Comparison of ENCODE assay signal across 8 mouse cellular contexts in genomic region chr3:40531286-40532141, GRCm38 (mm10). TPM values are rescaled to one million over a fixed set of nuclear protein-coding genes. Genes with fewer than 3 reads are reported as not detected.
DNase-seq lines count a peak whose midpoint lies in the region; ATAC-seq and TF ChIP-seq lines count a peak whose summit lies in the region.

Intu (plus strand) TSS chr3:40531286.

- H3K4me1 ChIP-seq in thymus, adult 2 months (replicated peaks; ENCODE audit: control insufficient read depth, insufficient read depth, low read length), result peaks cover 5% of the 10 kb centered on the region; the same call in 1 of the 2 replicates
- H3K4me1 ChIP-seq in embryonic facial prominence, embryonic 13.5 days, result peaks cover 21% of the 10 kb centered on the region
- H3K4me1 ChIP-seq in heart, embryonic 12.5 days (replicated peaks), result peaks cover 16% of the 10 kb centered on the region
- peaks cover 7% of the 10 kb centered on the region; the same call in 1 of the 2 replicates for H3K4me1 ChIP-seq in kidney, embryonic 14.5 days (ENCODE audit: control insufficient read depth, insufficient read depth, low read length)
- peaks cover 3% of the 10 kb centered on the region for H3K4me1 ChIP-seq in liver, embryonic 16.5 days (ENCODE audit: control insufficient read depth, low read depth, low read length)

- H3K9me3 ChIP-seq in embryonic facial prominence, embryonic 13.5 days, result no peaks in the 10 kb centered on the region
- H3K9me3 ChIP-seq in heart, embryonic 12.5 days (replicated peaks), result peaks cover 3% of the 10 kb centered on the region; the same call in 1 of the 2 replicates
- no peaks in the 10 kb centered on the region for H3K9me3 ChIP-seq in kidney, embryonic 14.5 days (ENCODE audit: control insufficient read depth, low read length)
- no peaks in the 10 kb centered on the region for H3K9me3 ChIP-seq in liver, embryonic 16.5 days (replicated peaks; ENCODE audit: control insufficient read depth, low read length)

- peak; percentile 70; the same call in 1 of the 2 replicates for ATAC-seq in embryonic facial prominence, embryonic 13.5 days (ENCODE audit: insufficient number of reproducible peaks, insufficient read depth, low FRiP score, low TSS enrichment, low read depth)
- ATAC-seq in heart, embryonic 12.5 days (ENCODE audit: insufficient number of reproducible peaks, low FRiP score), result peak; percentile 87
- ATAC-seq in kidney, embryonic 14.5 days (ENCODE audit: low FRiP score, low TSS enrichment), result peak; percentile 91
- peak; percentile 74 for ATAC-seq in liver, embryonic 16.5 days (ENCODE audit: low read depth)

- peaks cover 7% of the 10 kb centered on the region; the same call in 1 of the 2 replicates for H3K27me3 ChIP-seq in thymus, adult 2 months (ENCODE audit: control insufficient read depth, insufficient read depth, low read length)
- peaks cover 60% of the 10 kb centered on the region for H3K27me3 ChIP-seq in embryonic facial prominence, embryonic 13.5 days
- peaks cover 30% of the 10 kb centered on the region for H3K27me3 ChIP-seq in heart, embryonic 12.5 days (replicated peaks)
- H3K27me3 ChIP-seq in kidney, embryonic 14.5 days (ENCODE audit: control insufficient read depth, insufficient read depth, low read length), result peaks cover 25% of the 10 kb centered on the region
- peaks cover 21% of the 10 kb centered on the region for H3K27me3 ChIP-seq in liver, embryonic 16.5 days (ENCODE audit: control insufficient read depth, insufficient read depth, low read depth, low read length)

- H3K27ac ChIP-seq in thymus, adult 2 months (ENCODE audit: control insufficient read depth, insufficient read depth, low read length), result no peak within 1 kb of the TSS
- no peak within 1 kb of the TSS for H3K27ac ChIP-seq in embryonic facial prominence, embryonic 13.5 days
- H3K27ac ChIP-seq in heart, embryonic 12.5 days (ENCODE audit: poor library complexity, severe bottlenecking), result no peak within 1 kb of the TSS
- H3K27ac ChIP-seq in kidney, embryonic 14.5 days (ENCODE audit: low read depth, low read length), result no peak within 1 kb of the TSS
- H3K27ac ChIP-seq in liver, embryonic 16.5 days (ENCODE audit: low read length), result no peak within 1 kb of the TSS

- peak; percentile 23 for DNase-seq in thymus, adult 2 months
- DNase-seq in thymus, adult 18-20 months, result no peak
- DNase-seq in neural tube, embryonic 10.5 days (ENCODE audit: extremely low spot score, low spot score), result peak; percentile 81
- DNase-seq in urinary bladder, postnatal 14 days (ENCODE audit: low spot score), result peak; percentile 58

- no peaks in the 10 kb centered on the region for H3K36me3 ChIP-seq in thymus, adult 2 months (ENCODE audit: control insufficient read depth, insufficient read depth, low read length)
- no peaks in the 10 kb centered on the region for H3K36me3 ChIP-seq in embryonic facial prominence, embryonic 13.5 days
- H3K36me3 ChIP-seq in heart, embryonic 12.5 days, result no peaks in the 10 kb centered on the region
- H3K36me3 ChIP-seq in kidney, embryonic 14.5 days (ENCODE audit: control insufficient read depth, insufficient read depth, low read length), result no peaks in the 10 kb centered on the region
- H3K36me3 ChIP-seq in liver, embryonic 16.5 days (ENCODE audit: control insufficient read depth, insufficient read depth), result no peaks in the 10 kb centered on the region

- H3K4me3 ChIP-seq in thymus, adult 2 months (ENCODE audit: control insufficient read depth, insufficient read depth, low read length), result peak within 1 kb of the TSS; percentile 14; the same call in 1 of the 2 replicates
- H3K4me3 ChIP-seq in embryonic facial prominence, embryonic 13.5 days, result peak within 1 kb of the TSS; percentile 61
- H3K4me3 ChIP-seq in heart, embryonic 12.5 days, result peak within 1 kb of the TSS; percentile 55
- H3K4me3 ChIP-seq in kidney, embryonic 14.5 days (ENCODE audit: low read length), result peak within 1 kb of the TSS; percentile 59
- H3K4me3 ChIP-seq in liver, embryonic 16.5 days (ENCODE audit: low read depth, low read length), result peak within 1 kb of the TSS; percentile 53

- TF ChIP-seq CTCF in thymus, adult 2 months (IDR thresholded peaks at IDR 0.05; ENCODE audit: borderline replicate concordance, control insufficient read depth, extremely low read depth, insufficient read depth, low read length, poor library complexity), result no peak

- H3K9ac ChIP-seq in embryonic facial prominence, embryonic 13.5 days, result peak within 1 kb of the TSS; percentile 69
- H3K9ac ChIP-seq in heart, embryonic 12.5 days, result peak within 1 kb of the TSS; percentile 69
- peak within 1 kb of the TSS; percentile 57 for H3K9ac ChIP-seq in kidney, embryonic 14.5 days (ENCODE audit: low read depth, low read length)
- no peak within 1 kb of the TSS for H3K9ac ChIP-seq in liver, embryonic 16.5 days (ENCODE audit: low read depth, low read length)

- WGBS in thymus, adult 2 months, result 5% methylated on average over 54 of the region's 54 CpGs
- WGBS in embryonic facial prominence, embryonic 13.5 days, result under 1% methylated on average over 54 of the region's 54 CpGs
- WGBS in heart, embryonic 12.5 days, result under 1% methylated on average over 54 of the region's 54 CpGs
- under 1% methylated on average over 54 of the region's 54 CpGs for WGBS in kidney, embryonic 14.5 days
- 1% methylated on average over 54 of the region's 54 CpGs for WGBS in liver, embryonic 16.5 days (ENCODE audit: insufficient replicate concordance)

- peak within 1 kb of the TSS; percentile 99 for H3K4me2 ChIP-seq in embryonic facial prominence, embryonic 13.5 days
- peak within 1 kb of the TSS; percentile 98 for H3K4me2 ChIP-seq in heart, embryonic 12.5 days
- peak within 1 kb of the TSS; percentile 98 for H3K4me2 ChIP-seq in kidney, embryonic 14.5 days (replicated peaks; ENCODE audit: low read depth, low read length)
- H3K4me2 ChIP-seq in liver, embryonic 16.5 days (ENCODE audit: low read depth, low read length), result peak within 1 kb of the TSS; percentile 70

- no peak for TF ChIP-seq POLR2A in thymus, adult 2 months (IDR thresholded peaks at IDR 0.05; ENCODE audit: control insufficient read depth, extremely low read depth, insufficient read depth, low read length, poor library complexity)

RNA-seq across cellular contexts. Expression of gene Intu, which starts in this region (rescaled TPM):
- polyA plus RNA-seq in thymus, adult 2 months (2012; rRNA removed), result 2.1 TPM in 2 replicates
- polyA plus RNA-seq in embryonic facial prominence, embryonic 13.5 days (2015; fragmentation: Nextera tagmentation; extraction: Ambion mirVana), result 3.7 and 3.9 TPM in 2 replicates
- 3.9 and 4.3 TPM in 2 replicates for polyA plus RNA-seq in heart, embryonic 12.5 days (2016; fragmentation: Nextera tagmentation; extraction: Ambion mirVana)
- polyA plus RNA-seq in kidney, embryonic 14.5 days (2014; fragmentation: Nextera tagmentation; extraction: Ambion mirVana), result 2.7 and 5.1 TPM in 2 replicates
- 0.71 and 0.79 TPM in 2 replicates for polyA plus RNA-seq in liver, embryonic 16.5 days (2015; fragmentation: Nextera tagmentation; extraction: Ambion mirVana)

Comparison
In these comparisons a context has a peak if more than half of its experiments do, and no peak if none do; other contexts are left out.
1. DNase-seq: peak in thymus, adult 2 months (single experiment), neural tube, embryonic 10.5 days (single experiment) and urinary bladder, postnatal 14 days (single experiment); none in thymus, adult 18-20 months (0 of 2).
2. Peak in ATAC-seq, H3K4me3 ChIP-seq and H3K4me2 ChIP-seq in liver, embryonic 16.5 days; RNA of the gene not detected or under 1 TPM.
3. Peak in every context shown above with its lines, with median percentiles within 50 percentile points of each other: H3K4me3 ChIP-seq, ATAC-seq and H3K4me2 ChIP-seq.